Mouse (Mus musculus) effector memory CD4-positive, alpha-beta T cell, adult 7 months (primary cell): ENCODE measurements around the gene Enah. TPM values are rescaled to one million over a fixed set of nuclear protein-coding genes. Genes with fewer than 3 reads are reported as not detected.

Experiments used
- polyA plus RNA-seq: library from polyadenylated mRNA; unstranded; fragments of 100-300 nt; shearing (Covaris generic); gene quantifications from one replicate; pipeline ENCODE4 v1.2.1, GENCODE M21; 2017

Enah gene
- 0.52 TPM for polyA plus RNA-seq

GRCm38 (mm10) chr1:182019926-182020801 is at the start of gene Enah:
Gene Enah (minus strand): TSS chr1:182019990.

Other genes with a start within 250 kb of the Enah start
- gene Lbr, start 176.9 kb downstream of the Enah start, polyA plus RNA-seq: 284 TPM
- gene Srp9, start 104.7 kb upstream of the Enah start, polyA plus RNA-seq: 127 TPM
- not detected for gene Vmn1r1, start 144.5 kb upstream of the Enah start, polyA plus RNA-seq